Mouse (Mus musculus) limb, embryonic 12.5 days (tissue): ENCODE results near the gene Gm49387. TPM values are rescaled to one million over a fixed set of nuclear protein-coding genes. Genes with fewer than 3 reads are reported as not detected.

ENCODE experiments used
- ATAC-seq: fragments of 200-750 bp; cut with Nextera tagmentation; 2 replicates; pipeline ENCODE4 v1.8.0; 2017; ENCODE audit warnings: low read depth, moderate TSS enrichment; ENCODE audit not compliant: insufficient number of reproducible peaks, insufficient read depth, low FRiP score, low TSS enrichment
- H3K27ac ChIP-seq: fragments of 300-500 bp; sonication (generic); 2 replicates; pipeline ENCODE4 v1.5.1; 2016; ENCODE audit warnings: mild to moderate bottlenecking, moderate library complexity
- H3K27me3 ChIP-seq: fragments of 300-500 bp; sonication (generic); 2 replicates; pipeline ENCODE4 v1.6.1; 2016; ENCODE audit warnings: mild to moderate bottlenecking, moderate library complexity
- H3K36me3 ChIP-seq: fragments of 300-500 bp; sonication (generic); 2 replicates; pipeline ENCODE4 v1.6.1; 2016; ENCODE audit warnings: mild to moderate bottlenecking, moderate library complexity
- H3K4me1 ChIP-seq: fragments of 300-500 bp; sonication (generic); replicated peaks from 2 replicates; pipeline ENCODE4 v1.6.1; 2016
- H3K4me2 ChIP-seq: fragments of 300-500 bp; sonication (generic); 2 replicates; pipeline ENCODE4 v1.6.1; 2016; ENCODE audit warnings: mild to moderate bottlenecking, moderate library complexity
- H3K4me3 ChIP-seq: fragments of 300-500 bp; sonication (generic); replicated peaks from 2 replicates; pipeline ENCODE4 v1.5.1; 2016; ENCODE audit warnings: mild to moderate bottlenecking
- H3K9ac ChIP-seq: fragments of 300-500 bp; sonication (generic); replicated peaks from 2 replicates; pipeline ENCODE4 v1.6.1; 2016; ENCODE audit warnings: mild to moderate bottlenecking, moderate library complexity
- H3K9me3 ChIP-seq: fragments of 300-500 bp; sonication (generic); 2 replicates; pipeline ENCODE4 v1.6.1; 2016; ENCODE audit warnings: mild to moderate bottlenecking, moderate library complexity
- WGBS: fragments of 180-500 bp; shearing (Covaris S2); methylation state at CpG from one replicate; pipeline ENCODE4 v1.1.7; 2016; 5-methylcytosine and 5-hydroxymethylcytosine counted together
- polyA plus RNA-seq: library from polyadenylated mRNA; unstranded; fragments of >200 nt; fragmentation: Nextera tagmentation; extraction: Ambion mirVana; gene quantifications from 2 replicates; pipeline ENCODE4 v1.2.1, GENCODE M21; 2016

Gm49387 gene
- polyA plus RNA-seq, 1 experiment from 2014 or later = not detected

GRCm38 (mm10) chr14:31571419-31571818 lies 69.3 kb downstream of the Gm49387 start:
- Histone ChIP-seq H3K27me3 (no peaks in the 10 kb centered on the region), H3K9ac (no peak overlapping the region), H3K36me3 (no peaks in the 10 kb centered on the region), H3K4me3 (no peak overlapping the region), H3K27ac (no peak overlapping the region), H3K4me1 (peaks cover 12% of the 10 kb centered on the region), H3K9me3 (no peaks in the 10 kb centered on the region), H3K4me2 (no peak overlapping the region)
- no peak for ATAC-seq
- 88% methylated on average over 5 of the region's 5 CpGs for WGBS

- H3K9ac ChIP-seq = no peak overlapping the region
These were observed 70.3 kb downstream of the Gm49387 start for GRCm38 (mm10) chr14:31570131-31570951.

GRCm38 (mm10) chr14:31569151-31569631 lies 71.5 kb downstream of the Gm49387 start:
- no peaks in the 10 kb centered on the region for H3K36me3 ChIP-seq
- no peaks in the 10 kb centered on the region for H3K27me3 ChIP-seq
- H3K4me2 ChIP-seq = no peak overlapping the region
- no peaks in the 10 kb centered on the region for H3K9me3 ChIP-seq
- H3K9ac ChIP-seq = no peak overlapping the region
- no peak for ATAC-seq
- H3K27ac ChIP-seq = no peak overlapping the region
- 64% methylated on average over 7 of the region's 7 CpGs for WGBS
- peaks cover 18% of the 10 kb centered on the region for H3K4me1 ChIP-seq
- no peak overlapping the region for H3K4me3 ChIP-seq

More at GRCm38 (mm10) chr14:31570131-31570951, 70.3 kb downstream of the Gm49387 start:
- H3K4me2 ChIP-seq = no peak overlapping the region
- H3K9me3 ChIP-seq = no peaks in the 10 kb centered on the region
- ATAC-seq = no peak
- no peaks in the 10 kb centered on the region for H3K27me3 ChIP-seq
- H3K36me3 ChIP-seq = no peaks in the 10 kb centered on the region
- H3K4me1 ChIP-seq = peaks cover 7% of the 10 kb centered on the region
- no peak overlapping the region for H3K27ac ChIP-seq
- no peak overlapping the region for H3K4me3 ChIP-seq
- WGBS = 58% methylated on average over 6 of the region's 6 CpGs

- no peaks in the 10 kb centered on the region for H3K36me3 ChIP-seq
- no peak overlapping the region for H3K4me3 ChIP-seq
- ATAC-seq = no peak
- H3K4me1 ChIP-seq = peaks cover 23% of the 10 kb centered on the region
- H3K9ac ChIP-seq = no peak overlapping the region
- no peak overlapping the region for H3K4me2 ChIP-seq
- no peaks in the 10 kb centered on the region for H3K27me3 ChIP-seq
- H3K27ac ChIP-seq = peak overlapping the region; percentile 73
- WGBS = 39% methylated on average over 9 of the region's 9 CpGs
- H3K9me3 ChIP-seq = no peaks in the 10 kb centered on the region
These were observed 75.0 kb downstream of the Gm49387 start for GRCm38 (mm10) chr14:31565478-31566212.

- H3K9ac ChIP-seq = no peak overlapping the region
- no peak for ATAC-seq
- no peaks in the 10 kb centered on the region for H3K9me3 ChIP-seq
- peak overlapping the region; percentile 73 for H3K27ac ChIP-seq
- H3K36me3 ChIP-seq = no peaks in the 10 kb centered on the region
- H3K4me1 ChIP-seq = peaks cover 25% of the 10 kb centered on the region
- no peak overlapping the region for H3K4me3 ChIP-seq
- no peaks in the 10 kb centered on the region for H3K27me3 ChIP-seq
- H3K4me2 ChIP-seq = no peak overlapping the region
- 6% methylated on average over 6 of the region's 6 CpGs for WGBS
These were observed 76.1 kb downstream of the Gm49387 start for GRCm38 (mm10) chr14:31564452-31565179.

- Histone ChIP-seq H3K27me3 (no peaks in the 10 kb centered on the region), H3K36me3 (no peaks in the 10 kb centered on the region), H3K9me3 (no peaks in the 10 kb centered on the region), H3K4me2 (no peak overlapping the region), H3K9ac (no peak overlapping the region), H3K27ac (no peak overlapping the region), H3K4me1 (peaks cover 25% of the 10 kb centered on the region), H3K4me3 (no peak overlapping the region)
- no peak for ATAC-seq
- 37% methylated on average over 5 of the region's 5 CpGs for WGBS
These were observed 79.8 kb downstream of the Gm49387 start for GRCm38 (mm10) chr14:31560886-31561285.

- H3K9ac ChIP-seq = no peak overlapping the region
- H3K27me3 ChIP-seq = no peaks in the 10 kb centered on the region
- no peak overlapping the region for H3K4me2 ChIP-seq
- no peak overlapping the region for H3K4me3 ChIP-seq
- H3K9me3 ChIP-seq = no peaks in the 10 kb centered on the region
- H3K4me1 ChIP-seq = peaks cover 16% of the 10 kb centered on the region
- no peak overlapping the region for H3K27ac ChIP-seq
- H3K36me3 ChIP-seq = no peaks in the 10 kb centered on the region
- no peak for ATAC-seq
- WGBS = 74% methylated on average over 5 of the region's 5 CpGs
These were observed 81.5 kb downstream of the Gm49387 start for GRCm38 (mm10) chr14:31559216-31559615.

- H3K27me3 ChIP-seq = no peaks in the 10 kb centered on the region
- 71% methylated on average over 9 of the region's 9 CpGs for WGBS
- ATAC-seq = no peak
These were observed 82.9 kb downstream of the Gm49387 start for GRCm38 (mm10) chr14:31557784-31558183.

GRCm38 (mm10) chr14:31557273-31557672 lies 83.4 kb downstream of the Gm49387 start:
- H3K9me3 ChIP-seq = no peaks in the 10 kb centered on the region
- no peak overlapping the region for H3K9ac ChIP-seq
- H3K4me3 ChIP-seq = no peak overlapping the region
- H3K4me1 ChIP-seq = peaks cover 16% of the 10 kb centered on the region
- H3K27ac ChIP-seq = no peak overlapping the region
- H3K27me3 ChIP-seq = no peaks in the 10 kb centered on the region
- 73% methylated on average over 8 of the region's 8 CpGs for WGBS
- H3K4me2 ChIP-seq = no peak overlapping the region
- H3K36me3 ChIP-seq = no peaks in the 10 kb centered on the region
- ATAC-seq = no peak

More at GRCm38 (mm10) chr14:31557784-31558183, 82.9 kb downstream of the Gm49387 start:
- no peak overlapping the region for H3K4me2 ChIP-seq
- no peak overlapping the region for H3K27ac ChIP-seq
- no peak overlapping the region for H3K4me3 ChIP-seq
- no peaks in the 10 kb centered on the region for H3K36me3 ChIP-seq
- H3K4me1 ChIP-seq = peaks cover 16% of the 10 kb centered on the region
- H3K9ac ChIP-seq = no peak overlapping the region
- no peaks in the 10 kb centered on the region for H3K9me3 ChIP-seq

GRCm38 (mm10) chr14:31556526-31557260 lies 84.0 kb downstream of the Gm49387 start:
- ATAC-seq = no peak
- Histone ChIP-seq H3K4me3 (no peak overlapping the region), H3K9ac (no peak overlapping the region), H3K9me3 (no peaks in the 10 kb centered on the region), H3K36me3 (no peaks in the 10 kb centered on the region), H3K4me1 (peaks cover 16% of the 10 kb centered on the region), H3K4me2 (no peak overlapping the region), H3K27ac (no peak overlapping the region), H3K27me3 (no peaks in the 10 kb centered on the region)
- WGBS = 82% methylated on average over 9 of the region's 9 CpGs
